Mouse (Mus musculus): ENCODE measurements around the gene Kat7. TPM values are rescaled to one million over a fixed set of nuclear protein-coding genes. Genes with fewer than 3 reads are reported as not detected.
A peak's percentile ranks its signal among the peaks of the same experiment; 100 is the strongest.

Kat7 gene
- polyA plus RNA-seq, 1 experiment from 2014 or later = 80.2 TPM

DNA sequence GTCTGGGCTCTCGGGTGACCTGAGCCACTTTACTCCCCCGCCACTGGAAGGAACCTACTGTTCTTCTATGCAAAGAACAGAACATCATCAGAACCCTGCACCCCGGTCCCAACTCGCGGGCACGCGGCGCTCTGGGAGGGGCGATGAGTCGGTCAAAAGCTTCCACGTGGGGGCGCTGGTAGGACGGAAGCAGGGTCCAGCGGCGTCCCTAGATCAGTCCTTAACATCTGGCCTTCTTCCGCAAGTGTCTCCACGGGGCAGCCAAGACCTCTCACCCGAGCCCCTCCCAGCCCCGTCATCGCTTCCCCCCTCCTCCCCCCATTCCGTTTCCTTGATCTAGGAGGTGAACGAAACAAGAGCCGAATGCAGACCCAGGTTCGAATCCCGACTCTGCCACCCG lies 51.6 kb downstream of the Kat7 start:
- no peaks in the 10 kb centered on the region for H3K27me3 ChIP-seq (ENCODE audit: control insufficient read depth, insufficient read depth, low read depth, low read length)
- H3K9ac ChIP-seq (ENCODE audit: low read length) = peak overlapping the region; percentile 66
- H3K9me3 ChIP-seq (ENCODE audit: control insufficient read depth, low read length) = no peaks in the 10 kb centered on the region
- H3K27ac ChIP-seq (ENCODE audit: low read length) = peak overlapping the region; percentile 36
- WGBS = 1% methylated on average over 25 of the region's 26 CpGs
- peaks cover 6% of the 10 kb centered on the region; the same call in 1 of the 2 replicates for H3K4me1 ChIP-seq (replicated peaks; ENCODE audit: control insufficient read depth, insufficient read depth, low read length)
- H3K36me3 ChIP-seq (ENCODE audit: control insufficient read depth, insufficient read depth, low read length) = no peaks in the 10 kb centered on the region
- peak overlapping the region; percentile 53 for H3K4me3 ChIP-seq (ENCODE audit: low read length)
- peak overlapping the region; percentile 98 for H3K4me2 ChIP-seq (ENCODE audit: low read depth, low read length)
- peak; percentile 72 for ATAC-seq (ENCODE audit: low read depth)

DNA sequence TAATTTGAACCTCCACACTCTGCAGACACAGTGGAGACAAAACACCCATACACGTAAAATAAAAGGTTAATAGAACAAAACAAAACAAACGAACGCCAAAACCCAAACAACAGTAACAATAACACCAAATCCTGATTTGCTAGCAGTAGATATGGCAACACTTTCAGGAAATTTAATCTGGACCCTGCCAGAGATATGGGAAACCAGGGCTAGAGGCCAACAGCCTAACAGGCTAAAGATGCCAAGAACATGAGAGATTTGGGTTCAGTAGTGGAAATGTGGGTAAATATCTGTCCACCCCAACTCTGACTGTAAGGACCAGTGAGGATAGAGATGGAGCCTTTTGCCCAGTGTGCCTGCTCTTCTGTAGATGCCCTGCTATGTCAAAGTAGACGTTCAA lies 52.1 kb downstream of the Kat7 start:
- Histone ChIP-seq H3K4me3 (ENCODE audit: low read length) (no peak overlapping the region), H3K9me3 (ENCODE audit: control insufficient read depth, low read length) (no peaks in the 10 kb centered on the region), H3K27ac (ENCODE audit: low read length) (no peak overlapping the region), H3K4me2 (ENCODE audit: low read depth, low read length) (no peak overlapping the region), H3K27me3 (ENCODE audit: control insufficient read depth, insufficient read depth, low read depth, low read length) (no peaks in the 10 kb centered on the region), H3K4me1 (replicated peaks; ENCODE audit: control insufficient read depth, insufficient read depth, low read length) (peaks cover 5% of the 10 kb centered on the region; the same call in 1 of the 2 replicates), H3K36me3 (ENCODE audit: control insufficient read depth, insufficient read depth, low read length) (no peaks in the 10 kb centered on the region), H3K9ac (ENCODE audit: low read length) (no peak overlapping the region; the same call in 1 of the 2 replicates)
- no peak for ATAC-seq (ENCODE audit: low read depth)
- 41% methylated on average over 4 of the region's 4 CpGs for WGBS

DNA sequence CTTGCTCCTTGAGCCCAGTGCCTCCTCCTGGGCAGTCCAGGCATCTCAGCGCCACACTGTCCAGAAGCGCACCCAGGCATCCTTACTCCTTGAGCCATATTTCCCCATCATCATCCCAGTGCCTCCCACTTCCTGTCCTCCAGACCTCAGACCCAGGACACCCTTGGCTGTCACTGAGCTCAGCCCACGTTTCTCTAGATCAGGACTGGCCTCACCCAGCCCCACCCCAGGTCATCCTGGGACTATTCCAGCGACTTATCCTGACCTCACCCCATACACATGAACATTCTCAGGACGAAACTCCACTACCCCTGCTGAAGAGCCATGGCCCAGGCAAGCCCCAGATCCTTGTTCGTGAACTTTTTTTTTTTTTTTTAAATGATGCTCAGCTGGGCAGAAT lies 54.3 kb downstream of the Kat7 start:
- Histone ChIP-seq H3K4me3 (ENCODE audit: low read length) (no peak overlapping the region), H3K4me1 (replicated peaks; ENCODE audit: control insufficient read depth, insufficient read depth, low read length) (peaks cover 5% of the 10 kb centered on the region; the same call in 1 of the 2 replicates), H3K27ac (ENCODE audit: low read length) (no peak overlapping the region), H3K9ac (ENCODE audit: low read length) (no peak overlapping the region), H3K36me3 (ENCODE audit: control insufficient read depth, insufficient read depth, low read length) (no peaks in the 10 kb centered on the region), H3K27me3 (ENCODE audit: control insufficient read depth, insufficient read depth, low read depth, low read length) (no peaks in the 10 kb centered on the region), H3K4me2 (ENCODE audit: low read depth, low read length) (no peak overlapping the region), H3K9me3 (ENCODE audit: control insufficient read depth, low read length) (no peaks in the 10 kb centered on the region)
- 72% methylated on average over 6 of the region's 6 CpGs for WGBS
- no peak for ATAC-seq (ENCODE audit: low read depth)

DNA sequence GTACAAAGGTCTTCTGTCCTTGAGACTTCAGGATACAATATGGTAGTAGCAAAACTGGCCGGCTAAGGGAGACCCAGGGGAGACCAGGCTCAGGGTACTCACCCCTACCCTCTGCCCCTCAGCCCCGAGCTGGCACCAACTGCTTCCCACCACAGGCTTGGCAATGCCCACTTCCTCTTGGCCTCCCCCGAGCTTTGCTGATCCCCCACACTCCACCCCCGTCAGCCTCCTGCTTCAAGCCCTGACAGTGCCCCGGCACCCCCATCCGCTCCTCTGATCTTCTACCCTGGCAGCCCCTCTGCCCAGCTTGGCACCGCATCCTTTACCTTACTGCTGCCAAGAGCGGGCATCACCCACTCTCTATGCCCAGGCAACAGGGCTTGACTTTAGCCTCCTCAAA lies 55.9 kb downstream of the Kat7 start:
- H3K27ac ChIP-seq (ENCODE audit: low read length) = no peak overlapping the region
- 74% methylated on average over 8 of the region's 8 CpGs for WGBS

DNA sequence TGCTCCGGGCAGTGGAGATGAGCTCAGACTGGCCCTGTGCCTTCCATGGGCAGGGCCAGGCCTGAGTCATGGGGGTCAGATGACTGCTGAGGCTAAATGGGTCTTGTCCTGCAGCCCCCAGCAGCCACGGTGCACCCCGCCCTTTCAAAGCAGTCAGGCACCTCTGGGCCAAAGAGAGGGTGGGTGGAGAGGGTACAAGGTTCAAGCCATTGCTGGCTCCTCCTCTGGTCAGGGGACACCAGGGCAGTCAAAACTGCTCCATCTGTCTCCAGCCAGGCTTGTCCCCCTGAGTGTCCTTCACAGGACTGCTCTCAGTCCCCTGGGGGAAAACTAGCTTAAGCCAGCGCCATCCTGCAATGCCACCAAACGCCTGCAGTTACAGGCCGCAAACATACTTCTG lies 57.9 kb downstream of the Kat7 start:
- no peak overlapping the region for H3K9ac ChIP-seq (ENCODE audit: low read length)
- no peaks in the 10 kb centered on the region for H3K36me3 ChIP-seq (ENCODE audit: control insufficient read depth, insufficient read depth, low read length)
- H3K9me3 ChIP-seq (ENCODE audit: control insufficient read depth, low read length) = no peaks in the 10 kb centered on the region
- H3K4me2 ChIP-seq (ENCODE audit: low read depth, low read length) = no peak overlapping the region
- H3K27ac ChIP-seq (ENCODE audit: low read length) = no peak overlapping the region
- no peak for ATAC-seq (ENCODE audit: low read depth)
- H3K4me1 ChIP-seq (replicated peaks; ENCODE audit: control insufficient read depth, insufficient read depth, low read length) = no peaks in the 10 kb centered on the region
- no peak overlapping the region for H3K4me3 ChIP-seq (ENCODE audit: low read length)
- H3K27me3 ChIP-seq (ENCODE audit: control insufficient read depth, insufficient read depth, low read depth, low read length) = no peaks in the 10 kb centered on the region
- 76% methylated on average over 6 of the region's 6 CpGs for WGBS

More for the DNA sequence above, 55.9 kb downstream of the Kat7 start:
- H3K9me3 ChIP-seq (ENCODE audit: control insufficient read depth, low read length) = no peaks in the 10 kb centered on the region
- H3K27me3 ChIP-seq (ENCODE audit: control insufficient read depth, insufficient read depth, low read depth, low read length) = no peaks in the 10 kb centered on the region
- no peak for ATAC-seq (ENCODE audit: low read depth)
- H3K4me1 ChIP-seq (replicated peaks; ENCODE audit: control insufficient read depth, insufficient read depth, low read length) = peaks cover 5% of the 10 kb centered on the region; the same call in 1 of the 2 replicates
- no peaks in the 10 kb centered on the region for H3K36me3 ChIP-seq (ENCODE audit: control insufficient read depth, insufficient read depth, low read length)
- no peak overlapping the region for H3K9ac ChIP-seq (ENCODE audit: low read length)
- H3K4me2 ChIP-seq (ENCODE audit: low read depth, low read length) = no peak overlapping the region
- H3K4me3 ChIP-seq (ENCODE audit: low read length) = no peak overlapping the region

DNA sequence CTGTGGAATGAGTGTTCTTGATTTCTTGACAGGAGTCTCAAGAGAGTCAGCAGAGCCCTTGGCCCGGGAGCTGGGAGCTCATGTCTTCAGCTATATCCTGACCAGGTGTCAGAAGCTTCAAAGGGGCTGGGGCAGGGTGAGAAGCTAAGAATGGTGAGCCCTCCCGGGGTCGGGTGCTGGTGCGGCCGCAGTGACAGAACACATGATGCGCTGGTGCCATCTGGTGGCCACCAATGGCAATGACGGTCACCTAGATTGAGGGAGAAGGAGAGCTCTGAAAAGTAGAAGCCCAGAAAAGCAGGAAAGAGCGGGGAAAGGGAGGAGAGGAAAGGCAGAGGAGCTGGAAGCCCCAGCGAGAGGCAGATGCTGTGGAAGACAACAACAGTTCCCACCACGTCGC lies 58.8 kb downstream of the Kat7 start:
- Histone ChIP-seq H3K4me3 (ENCODE audit: low read length) (no peak overlapping the region), H3K36me3 (ENCODE audit: control insufficient read depth, insufficient read depth, low read length) (no peaks in the 10 kb centered on the region), H3K4me2 (ENCODE audit: low read depth, low read length) (no peak overlapping the region), H3K27me3 (ENCODE audit: control insufficient read depth, insufficient read depth, low read depth, low read length) (no peaks in the 10 kb centered on the region), H3K9me3 (ENCODE audit: control insufficient read depth, low read length) (no peaks in the 10 kb centered on the region), H3K9ac (ENCODE audit: low read length) (no peak overlapping the region), H3K27ac (ENCODE audit: low read length) (no peak overlapping the region), H3K4me1 (replicated peaks; ENCODE audit: control insufficient read depth, insufficient read depth, low read length) (no peaks in the 10 kb centered on the region)
- 5% methylated on average over 11 of the region's 11 CpGs for WGBS
- ATAC-seq (ENCODE audit: low read depth) = no peak

DNA sequence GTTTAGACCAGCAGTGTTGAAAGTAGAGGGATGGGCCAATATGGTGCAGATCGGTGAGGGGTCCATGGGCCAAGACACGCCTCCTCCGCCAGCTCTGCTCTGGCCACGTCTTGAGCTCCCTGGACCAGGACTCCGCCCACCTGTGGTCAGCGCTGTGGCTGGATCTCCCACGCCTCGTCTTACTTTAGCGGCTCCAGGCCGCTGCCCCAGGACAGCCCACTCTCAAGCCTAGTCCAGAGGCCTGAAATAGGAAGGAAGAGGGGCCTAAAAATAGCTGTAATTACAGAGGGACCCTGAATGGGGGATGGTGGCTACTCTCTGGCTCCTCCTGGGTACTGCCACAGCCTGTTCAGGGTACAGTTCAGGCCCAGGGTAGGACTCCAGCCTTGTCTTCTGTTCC lies 59.9 kb downstream of the Kat7 start:
- no peaks in the 10 kb centered on the region for H3K27me3 ChIP-seq (ENCODE audit: control insufficient read depth, insufficient read depth, low read depth, low read length)
- WGBS = 41% methylated on average over 10 of the region's 10 CpGs
- no peak overlapping the region for H3K4me2 ChIP-seq (ENCODE audit: low read depth, low read length)
- H3K9ac ChIP-seq (ENCODE audit: low read length) = no peak overlapping the region
- no peaks in the 10 kb centered on the region for H3K36me3 ChIP-seq (ENCODE audit: control insufficient read depth, insufficient read depth, low read length)
- no peaks in the 10 kb centered on the region for H3K9me3 ChIP-seq (ENCODE audit: control insufficient read depth, low read length)
- H3K4me3 ChIP-seq (ENCODE audit: low read length) = no peak overlapping the region
- ATAC-seq (ENCODE audit: low read depth) = peak; percentile 43
- no peak overlapping the region for H3K27ac ChIP-seq (ENCODE audit: low read length)
- no peaks in the 10 kb centered on the region for H3K4me1 ChIP-seq (replicated peaks; ENCODE audit: control insufficient read depth, insufficient read depth, low read length)

DNA sequence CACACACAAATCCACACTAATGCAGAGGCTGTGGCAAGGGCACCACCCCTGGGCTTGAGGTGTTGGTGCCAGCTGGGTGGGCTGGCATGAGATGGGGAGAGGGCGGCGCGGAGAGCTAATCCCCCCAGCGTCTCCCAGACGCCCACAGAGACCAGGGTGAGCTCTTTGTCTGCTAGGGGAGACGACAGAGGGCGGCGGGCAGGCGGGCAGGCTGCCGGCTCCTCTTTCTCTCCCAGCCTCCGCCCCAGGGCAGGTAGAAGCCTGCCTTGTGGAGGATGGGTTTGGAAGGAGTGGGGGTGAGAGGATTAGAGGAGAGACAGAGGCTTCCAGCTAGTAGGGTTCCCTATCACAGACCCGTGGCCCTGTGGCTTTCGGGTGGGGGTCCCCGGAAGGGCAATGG lies 63.0 kb downstream of the Kat7 start:
- WGBS = 59% methylated on average over 14 of the region's 14 CpGs
- Histone ChIP-seq H3K27ac (ENCODE audit: low read length) (no peak overlapping the region), H3K4me2 (ENCODE audit: low read depth, low read length) (no peak overlapping the region), H3K27me3 (ENCODE audit: control insufficient read depth, insufficient read depth, low read depth, low read length) (no peaks in the 10 kb centered on the region), H3K9ac (ENCODE audit: low read length) (no peak overlapping the region), H3K36me3 (ENCODE audit: control insufficient read depth, insufficient read depth, low read length) (no peaks in the 10 kb centered on the region), H3K4me1 (replicated peaks; ENCODE audit: control insufficient read depth, insufficient read depth, low read length) (no peaks in the 10 kb centered on the region), H3K4me3 (ENCODE audit: low read length) (no peak overlapping the region), H3K9me3 (ENCODE audit: control insufficient read depth, low read length) (no peaks in the 10 kb centered on the region)
- no peak for ATAC-seq (ENCODE audit: low read depth)

DNA sequence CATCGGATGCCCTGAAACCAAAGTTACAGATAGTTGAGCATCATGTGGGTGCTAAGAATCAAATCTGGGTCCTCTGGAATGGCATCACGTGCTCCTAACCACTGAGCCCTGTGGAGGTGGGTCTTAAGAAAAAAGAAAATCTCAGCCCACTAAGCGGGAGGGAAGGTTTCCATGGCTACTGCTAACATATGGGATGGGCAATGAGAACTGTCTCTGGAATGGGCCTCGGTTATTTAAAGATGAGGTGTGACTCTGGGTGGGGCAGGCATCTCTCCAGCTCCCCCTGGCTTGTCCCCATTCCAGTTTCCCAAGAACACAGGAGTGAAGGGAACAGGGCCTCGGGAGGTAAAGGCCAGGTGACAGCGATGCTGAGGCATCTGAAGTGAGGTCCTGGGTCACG lies 64.6 kb downstream of the Kat7 start:
- Histone ChIP-seq H3K27me3 (ENCODE audit: control insufficient read depth, insufficient read depth, low read depth, low read length) (no peaks in the 10 kb centered on the region), H3K4me2 (ENCODE audit: low read depth, low read length) (no peak overlapping the region), H3K9me3 (ENCODE audit: control insufficient read depth, low read length) (no peaks in the 10 kb centered on the region), H3K4me1 (replicated peaks; ENCODE audit: control insufficient read depth, insufficient read depth, low read length) (no peaks in the 10 kb centered on the region), H3K9ac (ENCODE audit: low read length) (no peak overlapping the region), H3K36me3 (ENCODE audit: control insufficient read depth, insufficient read depth, low read length) (no peaks in the 10 kb centered on the region), H3K4me3 (ENCODE audit: low read length) (no peak overlapping the region), H3K27ac (ENCODE audit: low read length) (no peak overlapping the region)
- 53% methylated on average over 7 of the region's 7 CpGs for WGBS
- no peak for ATAC-seq (ENCODE audit: low read depth)

DNA sequence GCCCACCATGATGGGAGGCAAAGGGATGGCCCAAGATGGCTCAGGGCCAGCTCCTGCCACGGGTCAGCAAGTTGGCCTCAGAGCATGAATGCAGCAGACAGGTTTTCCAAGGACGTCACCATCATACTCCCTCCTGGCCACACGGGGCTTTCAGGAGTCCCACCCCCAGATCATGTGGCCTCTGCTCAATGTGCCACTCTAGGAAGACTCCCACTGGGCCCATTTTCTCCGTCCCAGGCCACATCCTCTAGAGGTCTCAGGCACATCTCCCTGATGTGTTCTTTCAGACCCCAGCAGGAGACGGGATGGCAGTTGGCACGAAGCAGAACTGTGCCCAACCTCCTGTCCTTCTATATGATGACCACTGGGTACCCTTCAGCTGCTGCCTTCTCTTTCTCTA lies 67.4 kb downstream of the Kat7 start:
- H3K4me1 ChIP-seq (replicated peaks; ENCODE audit: control insufficient read depth, insufficient read depth, low read length) = peaks cover 8% of the 10 kb centered on the region; the same call in 1 of the 2 replicates
- no peak overlapping the region for H3K27ac ChIP-seq (ENCODE audit: low read length)
- WGBS = 58% methylated on average over 6 of the region's 6 CpGs
- H3K9ac ChIP-seq (ENCODE audit: low read length) = no peak overlapping the region
- H3K27me3 ChIP-seq (ENCODE audit: control insufficient read depth, insufficient read depth, low read depth, low read length) = no peaks in the 10 kb centered on the region
- no peaks in the 10 kb centered on the region for H3K36me3 ChIP-seq (ENCODE audit: control insufficient read depth, insufficient read depth, low read length)
- H3K4me3 ChIP-seq (ENCODE audit: low read length) = no peak overlapping the region
- no peak overlapping the region for H3K4me2 ChIP-seq (ENCODE audit: low read depth, low read length)
- ATAC-seq (ENCODE audit: low read depth) = no peak
- no peaks in the 10 kb centered on the region for H3K9me3 ChIP-seq (ENCODE audit: control insufficient read depth, low read length)

All from lung, embryonic 16.5 days (tissue).